Mouse (Mus musculus) frontal cortex, adult (tissue): ENCODE results near the gene Kcnh6.
"Not testable (repeated sequence)": the region's sequence is repeated elsewhere in the genome, so short reads cannot be mapped to it uniquely, and the experiment has no call there.

ENCODE experiments used
- ATAC-seq: cut with Nextera tagmentation; 2 replicates; pipeline ENCODE4 v1.9.2; 2017; ENCODE audit warnings: mild to moderate bottlenecking, moderate library complexity, mixed read lengths; ENCODE audit not compliant: low TSS enrichment

Kcnh6 gene

GRCm38 (mm10) chr11:106063756-106064155 lies 55.8 kb downstream of the Kcnh6 start:
- peak; percentile 38 for ATAC-seq

GRCm38 (mm10) chr11:106065073-106065922 lies 57.4 kb downstream of the Kcnh6 start:
- ATAC-seq, result no peak

GRCm38 (mm10) chr11:106065923-106066571 lies 58.1 kb downstream of the Kcnh6 start, which contains the start of gene Taco1:
TSS of gene Taco1 (plus strand) at chr11:106066061.
- ATAC-seq, result peak; percentile 94

- ATAC-seq, result not testable (repeated sequence)
Observed at GRCm38 (mm10) chr11:106066616-106067015, 58.7 kb downstream of the Kcnh6 start.

DNA sequence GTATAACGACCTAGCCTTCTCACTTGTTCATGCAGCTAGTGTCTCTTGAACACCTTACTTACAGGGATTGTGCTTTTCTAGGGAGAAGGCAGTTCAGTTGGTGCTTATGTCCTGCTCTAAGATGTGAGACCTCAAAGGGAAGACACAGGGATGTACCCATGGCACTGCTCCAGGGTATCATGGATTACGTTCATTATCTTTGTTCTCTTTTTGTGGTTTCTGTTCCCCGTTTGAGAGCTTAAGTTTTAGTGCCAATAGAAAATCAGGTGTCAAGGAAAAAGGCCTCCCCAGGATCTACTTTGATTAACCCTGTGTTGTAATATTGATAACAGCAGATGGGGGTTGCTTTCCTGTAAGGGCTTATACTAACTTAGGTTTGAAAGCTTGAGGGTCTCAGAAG lies 65.8 kb downstream of the Kcnh6 start:
- no peak for ATAC-seq

DNA sequence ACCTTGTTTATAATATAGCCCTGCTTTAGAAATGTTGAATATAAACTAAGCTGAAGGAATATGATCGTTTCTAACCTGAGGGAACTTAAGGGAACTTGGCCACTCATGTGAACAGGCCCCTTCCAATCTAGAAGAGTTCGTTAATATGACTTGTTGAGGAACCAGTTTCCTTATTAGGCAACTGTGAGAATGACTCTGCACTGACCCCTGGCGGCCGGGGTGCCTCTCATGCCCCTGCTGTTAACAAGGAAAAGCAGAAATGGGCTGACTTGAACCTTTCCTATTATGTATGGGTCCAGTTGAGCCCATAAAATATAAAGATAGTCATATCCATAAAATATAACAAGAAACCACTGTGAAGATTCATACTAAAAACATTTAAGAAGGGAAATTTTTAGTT lies 68.4 kb downstream of the Kcnh6 start:
- peak; percentile 72; the same call in 1 of the 2 replicates for ATAC-seq
